Mouse (Mus musculus): ENCODE data around the gene Cntn4. TPM values are rescaled to one million over a fixed set of nuclear protein-coding genes. Genes with fewer than 3 reads are reported as not detected.

Gene Cntn4
- 0.07 and 0.76 TPM in 2 replicates for polyA plus RNA-seq (2016; fragmentation: Nextera tagmentation; extraction: Ambion mirVana)

DNA sequence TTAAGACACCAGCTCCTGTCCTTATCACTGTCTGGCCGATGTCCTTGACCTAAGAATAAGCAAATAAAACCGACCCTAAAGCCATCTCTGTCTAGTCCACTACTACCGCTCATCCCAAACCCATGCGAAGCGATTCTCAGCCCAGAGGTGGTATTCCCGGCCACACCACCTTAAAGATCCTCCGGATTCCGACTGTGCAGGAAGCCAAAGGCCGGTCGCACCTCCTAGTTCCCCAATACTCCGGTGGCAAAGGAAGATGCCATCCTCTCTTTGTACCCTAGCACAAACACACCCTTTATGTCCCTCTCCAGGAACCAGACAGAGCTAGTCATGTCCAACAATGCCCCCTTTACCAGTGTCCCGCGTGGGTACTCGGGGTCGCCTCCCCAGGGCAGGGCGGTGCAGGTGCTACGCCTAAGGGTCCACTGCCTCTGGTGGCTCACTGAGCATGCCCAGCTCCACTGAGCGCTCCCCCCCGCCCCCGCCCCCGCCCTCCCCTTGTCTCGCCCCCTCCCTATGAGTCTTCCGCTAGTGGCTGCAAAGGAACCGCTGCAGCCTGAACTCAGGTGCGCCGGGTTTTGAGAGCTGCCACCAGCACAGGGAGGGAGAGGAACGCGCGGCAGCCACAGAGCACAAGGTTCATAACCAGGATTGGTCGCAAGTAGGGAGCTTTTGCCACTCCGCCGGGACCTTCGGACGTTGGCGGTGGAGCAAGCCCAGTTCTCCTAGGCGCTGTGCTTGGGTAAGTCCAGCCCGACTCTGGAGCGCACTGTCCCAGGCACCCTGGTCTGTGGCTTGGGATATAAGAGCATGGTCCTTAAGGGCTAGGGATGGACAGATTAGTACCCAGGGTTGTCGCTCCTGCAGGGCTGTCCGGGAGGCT, at the start of gene Cntn4:
Cntn4 (plus strand) TSS at position 512 of the 883 bp plus-strand sequence.
- Histone ChIP-seq H3K9me3 (replicated peaks) (no peaks in the 10 kb centered on the region), H3K4me1 (peaks cover 26% of the 10 kb centered on the region), H3K4me3 (peak within 1 kb of the TSS; percentile 62), H3K36me3 (no peaks in the 10 kb centered on the region), H3K27ac (replicated peaks) (no peak within 1 kb of the TSS), H3K27me3 (ENCODE audit: low read depth, poor library complexity, severe bottlenecking) (peaks cover 60% of the 10 kb centered on the region)
- WGBS: 2% methylated on average over 40 of the region's 40 CpGs
- peak; percentile 43 for DNase-seq (ENCODE audit: low spot score)

DNA sequence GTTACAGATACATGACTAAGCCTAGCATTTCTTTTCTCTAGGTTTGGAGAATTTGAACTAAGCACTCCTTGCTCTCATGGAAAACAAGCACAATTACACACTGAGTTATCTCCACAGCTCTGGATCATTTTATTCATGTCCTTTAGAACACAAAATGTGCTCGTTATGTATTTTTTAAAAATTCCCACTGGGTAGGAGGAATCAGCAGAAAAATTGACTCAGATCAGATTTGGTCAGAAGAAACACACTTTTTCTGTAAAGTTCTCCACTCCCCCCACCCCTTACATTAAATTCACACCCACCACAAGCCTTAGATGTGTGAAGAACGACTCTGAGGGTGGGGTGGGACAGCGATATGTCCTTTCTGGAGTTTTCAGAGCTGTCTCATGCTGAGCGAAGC, 3.2 kb upstream of the Cntn4 start:
- H3K36me3 ChIP-seq: no peaks in the 10 kb centered on the region
- 81% methylated on average over 4 of the region's 4 CpGs for WGBS
- no peak overlapping the region for H3K4me3 ChIP-seq
- peaks cover 25% of the 10 kb centered on the region for H3K4me1 ChIP-seq
- DNase-seq (ENCODE audit: low spot score): no peak
- H3K27me3 ChIP-seq (ENCODE audit: low read depth, poor library complexity, severe bottlenecking): peaks cover 44% of the 10 kb centered on the region
- H3K9me3 ChIP-seq (replicated peaks): no peaks in the 10 kb centered on the region
- H3K27ac ChIP-seq (replicated peaks): no peak overlapping the region

DNA sequence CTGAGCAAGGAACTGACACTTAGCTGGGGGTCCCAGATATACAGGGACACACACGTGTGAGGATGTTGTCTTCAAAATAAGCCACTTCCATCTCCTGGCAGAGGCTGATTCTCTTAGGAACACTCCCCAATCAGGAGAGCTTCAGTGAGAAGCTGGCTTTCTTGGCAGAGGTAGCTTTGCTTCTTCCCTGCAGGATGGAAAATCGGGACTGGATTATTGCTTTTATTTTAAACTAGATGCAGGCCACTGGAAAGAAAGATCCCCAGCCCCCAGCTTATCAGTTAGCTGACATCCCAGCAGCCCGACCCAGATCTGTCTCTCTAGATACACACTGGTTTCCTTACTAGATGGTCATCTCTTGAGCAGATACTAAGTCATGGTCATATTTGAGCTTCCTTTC, 2.4 kb upstream of the Cntn4 start:
- peaks cover 52% of the 10 kb centered on the region for H3K27me3 ChIP-seq (ENCODE audit: low read depth, poor library complexity, severe bottlenecking)
- H3K27ac ChIP-seq (replicated peaks): no peak overlapping the region
- no peak overlapping the region for H3K4me3 ChIP-seq
- no peak for DNase-seq (ENCODE audit: low spot score)
- H3K4me1 ChIP-seq: peaks cover 26% of the 10 kb centered on the region
- no peaks in the 10 kb centered on the region for H3K36me3 ChIP-seq
- no peaks in the 10 kb centered on the region for H3K9me3 ChIP-seq (replicated peaks)
- 51% methylated on average over 3 of the region's 3 CpGs for WGBS

DNA sequence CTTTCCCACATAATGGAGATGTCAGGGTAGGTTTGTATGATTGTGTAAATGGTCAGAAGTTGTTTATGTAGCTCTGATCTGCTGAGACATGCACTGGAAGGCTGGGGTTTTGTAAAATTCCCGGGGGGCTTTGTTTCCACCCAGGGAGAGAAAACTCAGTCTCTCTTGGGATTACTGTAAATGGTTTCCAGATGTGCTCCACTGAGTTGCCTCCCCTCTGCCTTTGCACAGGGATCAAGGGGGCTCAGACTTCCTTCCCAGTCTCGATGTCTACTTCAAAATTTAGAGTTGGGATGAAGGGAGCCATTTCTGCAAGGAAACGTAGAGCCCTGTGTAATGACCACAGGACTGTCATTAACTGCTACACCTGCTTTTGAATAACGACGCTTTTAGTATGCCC, 823 bp upstream of the Cntn4 start:
- Histone ChIP-seq H3K27ac (replicated peaks) (no peak overlapping the region), H3K4me1 (peaks cover 26% of the 10 kb centered on the region), H3K4me3 (peak overlapping the region; percentile 62; the same call in 1 of the 2 replicates), H3K36me3 (no peaks in the 10 kb centered on the region), H3K27me3 (ENCODE audit: low read depth, poor library complexity, severe bottlenecking) (peaks cover 60% of the 10 kb centered on the region), H3K9me3 (replicated peaks) (no peaks in the 10 kb centered on the region)
- DNase-seq (ENCODE audit: low spot score): no peak
- whole genome bisulfite sequencing: 25% methylated on average over 5 of the region's 5 CpGs

DNA sequence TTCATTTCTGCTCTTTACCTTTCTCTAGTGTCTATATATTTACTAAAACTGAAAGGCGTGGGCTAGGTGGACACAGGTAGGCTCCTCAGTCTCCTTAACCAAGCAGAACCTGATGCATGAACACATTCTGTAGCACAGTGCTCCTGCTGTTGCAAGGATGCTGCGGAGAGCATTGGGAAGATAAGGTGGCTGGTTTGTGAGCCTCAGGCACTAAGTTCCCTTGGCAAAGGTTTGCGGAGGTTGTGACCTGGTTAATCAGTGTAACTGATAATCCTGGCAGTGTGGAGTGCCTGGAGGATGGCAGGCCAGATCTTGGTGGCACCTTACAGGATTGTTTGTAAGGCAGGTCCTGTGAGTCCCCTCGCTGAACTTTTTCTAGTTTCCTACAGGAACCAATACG, 1.3 kb downstream of the Cntn4 start:
- Histone ChIP-seq H3K4me3 (no peak overlapping the region), H3K36me3 (no peaks in the 10 kb centered on the region), H3K27ac (replicated peaks) (no peak overlapping the region), H3K4me1 (peaks cover 26% of the 10 kb centered on the region), H3K27me3 (ENCODE audit: low read depth, poor library complexity, severe bottlenecking) (peaks cover 60% of the 10 kb centered on the region), H3K9me3 (replicated peaks) (no peaks in the 10 kb centered on the region)
- peak; percentile 14 for DNase-seq (ENCODE audit: low spot score)
- 5% methylated on average over 5 of the region's 5 CpGs for WGBS

DNA sequence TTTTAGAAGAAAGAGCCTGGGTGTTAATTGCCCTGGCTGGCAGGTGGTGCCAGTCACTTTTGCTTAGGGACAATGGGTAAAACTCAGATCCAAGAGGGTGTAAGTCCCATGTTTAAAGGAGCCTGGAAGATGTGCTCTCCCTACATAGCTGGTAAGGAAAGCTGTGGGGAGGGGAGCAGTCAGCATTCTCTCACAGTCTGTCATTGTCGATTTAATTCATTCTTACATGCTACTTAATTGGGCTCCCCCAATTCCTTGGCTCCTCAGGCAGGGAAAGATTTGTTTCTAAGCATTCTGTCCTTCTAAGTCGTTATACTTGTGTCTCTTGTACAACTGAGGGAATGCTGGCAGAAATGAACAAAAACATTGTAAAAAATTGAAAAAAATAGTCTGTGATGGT, 4.0 kb downstream of the Cntn4 start:
- no peak for DNase-seq (ENCODE audit: low spot score)
- peaks cover 44% of the 10 kb centered on the region for H3K27me3 ChIP-seq (ENCODE audit: low read depth, poor library complexity, severe bottlenecking)
- H3K36me3 ChIP-seq: no peaks in the 10 kb centered on the region
- H3K4me1 ChIP-seq: peaks cover 26% of the 10 kb centered on the region
- no peak overlapping the region for H3K4me3 ChIP-seq
- 62% methylated on average over 2 of the region's 2 CpGs for WGBS
- H3K9me3 ChIP-seq (replicated peaks): no peaks in the 10 kb centered on the region
- H3K27ac ChIP-seq (replicated peaks): no peak overlapping the region

DNA sequence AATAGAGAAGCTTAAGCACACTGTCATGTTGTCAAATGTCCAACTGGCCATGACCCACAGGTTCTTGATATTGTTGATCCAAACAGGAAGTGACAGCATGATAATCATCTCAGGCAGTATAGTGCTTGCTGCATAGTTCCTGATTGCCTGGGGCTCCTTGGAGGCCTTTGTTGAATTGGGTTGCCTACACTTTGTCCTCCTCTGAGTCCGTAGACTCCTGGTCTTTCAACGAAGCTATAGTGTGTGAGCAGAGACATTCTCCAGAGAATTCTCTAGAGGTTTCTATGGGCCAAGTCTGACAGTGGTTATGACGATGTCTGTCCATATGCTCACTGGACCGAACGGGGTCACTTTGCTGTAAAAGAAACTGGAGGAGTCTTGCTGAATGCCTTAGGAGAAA, 5.8 kb downstream of the Cntn4 start:
- Histone ChIP-seq H3K4me3 (no peak overlapping the region), H3K9me3 (replicated peaks) (no peaks in the 10 kb centered on the region), H3K27ac (replicated peaks) (no peak overlapping the region), H3K4me1 (peaks cover 11% of the 10 kb centered on the region), H3K36me3 (no peaks in the 10 kb centered on the region), H3K27me3 (ENCODE audit: low read depth, poor library complexity, severe bottlenecking) (peaks cover 26% of the 10 kb centered on the region)
- no peak for DNase-seq (ENCODE audit: low spot score)
- 92% methylated on average over 5 of the region's 5 CpGs for WGBS

DNA sequence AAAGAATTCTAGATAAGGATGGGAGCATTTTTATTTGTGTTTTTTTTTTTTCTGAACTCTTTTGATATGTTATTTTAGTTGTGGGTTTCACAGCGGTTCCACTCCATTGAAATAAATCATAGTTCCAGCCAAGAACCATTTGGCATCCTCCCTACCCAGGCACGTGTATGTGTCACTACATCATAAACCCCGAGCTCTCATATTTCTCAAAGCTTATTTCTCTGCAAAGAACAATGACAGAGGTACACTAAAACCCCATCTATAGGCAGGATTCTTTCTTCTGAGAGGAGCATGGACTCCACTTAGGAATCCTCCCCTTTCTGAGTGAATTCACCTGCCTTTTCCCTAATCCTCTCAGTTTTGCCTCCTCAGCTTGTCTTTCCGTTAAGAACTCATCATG, 6.7 kb downstream of the Cntn4 start:
- Histone ChIP-seq H3K9me3 (replicated peaks) (no peaks in the 10 kb centered on the region), H3K27ac (replicated peaks) (no peak overlapping the region), H3K36me3 (no peaks in the 10 kb centered on the region), H3K4me1 (peaks cover 2% of the 10 kb centered on the region), H3K27me3 (ENCODE audit: low read depth, poor library complexity, severe bottlenecking) (peaks cover 18% of the 10 kb centered on the region), H3K4me3 (no peak overlapping the region)
- DNase-seq (ENCODE audit: low spot score): no peak
- WGBS: 67% methylated on average over 4 of the region's 4 CpGs

DNA sequence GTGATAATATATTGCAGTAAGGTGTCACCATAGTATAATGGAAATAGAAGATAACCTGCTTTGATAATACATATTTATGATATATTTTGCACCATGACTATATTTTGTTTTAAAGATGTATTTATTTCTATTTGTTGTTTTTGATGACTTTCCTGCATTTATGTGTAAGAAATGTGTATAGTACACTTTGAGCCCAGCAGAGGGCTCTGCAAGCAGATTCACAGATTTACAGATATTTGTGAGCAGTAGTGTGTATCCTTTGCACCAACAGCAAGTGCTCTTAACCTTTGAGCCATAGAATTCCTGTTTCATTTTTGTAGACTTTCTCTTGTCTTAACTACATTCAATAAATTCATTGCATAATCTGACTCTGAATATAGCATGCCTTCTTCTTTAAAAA, 10.7 kb downstream of the Cntn4 start:
- no peaks in the 10 kb centered on the region for H3K9me3 ChIP-seq (replicated peaks)
- no peaks in the 10 kb centered on the region for H3K27me3 ChIP-seq (ENCODE audit: low read depth, poor library complexity, severe bottlenecking)
- no peak overlapping the region for H3K4me3 ChIP-seq
- DNase-seq (ENCODE audit: low spot score): no peak
- H3K27ac ChIP-seq (replicated peaks): no peak overlapping the region
- no peaks in the 10 kb centered on the region for H3K36me3 ChIP-seq
- no peaks in the 10 kb centered on the region for H3K4me1 ChIP-seq

DNA sequence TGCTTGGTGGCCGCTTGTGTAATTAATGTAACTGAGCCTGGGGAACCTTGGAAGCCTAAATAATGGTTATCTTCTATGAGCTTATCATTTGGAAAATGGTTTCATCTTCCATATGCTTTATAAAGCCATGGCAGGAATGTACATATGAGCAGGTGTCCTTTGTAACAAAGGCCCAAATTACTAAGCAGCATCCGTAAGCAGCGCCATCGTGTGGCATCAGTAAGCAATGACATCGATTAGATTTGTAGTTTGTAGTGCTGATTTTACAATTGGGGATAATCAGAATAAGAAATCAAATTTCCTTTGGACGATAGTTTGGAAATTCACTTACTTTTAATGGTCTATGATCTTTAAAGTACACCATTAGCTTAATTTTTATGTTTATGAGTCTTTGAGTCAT, 64.6 kb downstream of the Cntn4 start:
- 35% methylated on average over 6 of the region's 6 CpGs for WGBS
- H3K27ac ChIP-seq (replicated peaks): no peak overlapping the region
- DNase-seq (ENCODE audit: low spot score): no peak
- H3K27me3 ChIP-seq (ENCODE audit: low read depth, poor library complexity, severe bottlenecking): no peaks in the 10 kb centered on the region
- no peak overlapping the region for H3K4me3 ChIP-seq
- H3K4me1 ChIP-seq: no peaks in the 10 kb centered on the region
- H3K9me3 ChIP-seq (replicated peaks): no peaks in the 10 kb centered on the region
- no peaks in the 10 kb centered on the region for H3K36me3 ChIP-seq

DNA sequence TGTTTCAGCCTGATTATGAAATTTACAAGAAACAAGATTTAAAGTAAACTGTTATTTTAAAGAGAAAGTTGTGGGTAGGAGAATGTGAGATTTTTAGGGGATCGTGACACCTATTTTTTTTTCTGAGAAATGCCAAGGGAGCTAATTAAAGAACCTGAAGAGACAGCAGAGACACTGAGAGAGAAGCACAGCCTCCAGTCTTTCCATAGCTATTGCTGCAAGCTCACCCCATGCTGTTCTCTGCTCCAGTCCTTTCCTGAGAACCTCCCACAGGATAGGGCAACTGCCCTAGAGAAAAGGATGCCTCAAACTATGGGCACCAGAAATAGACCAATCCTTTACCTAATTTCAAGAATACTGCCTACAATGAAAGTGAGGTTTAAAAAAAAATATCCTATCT, 103.2 kb downstream of the Cntn4 start:
- DNase-seq (ENCODE audit: low spot score): no peak
- Histone ChIP-seq H3K27me3 (ENCODE audit: low read depth, poor library complexity, severe bottlenecking) (no peaks in the 10 kb centered on the region), H3K9me3 (replicated peaks) (no peaks in the 10 kb centered on the region), H3K4me3 (no peak overlapping the region), H3K36me3 (no peaks in the 10 kb centered on the region), H3K4me1 (no peaks in the 10 kb centered on the region), H3K27ac (replicated peaks) (no peak overlapping the region)
- WGBS: 90% methylated on average over 1 of the region's 1 CpGs

DNA sequence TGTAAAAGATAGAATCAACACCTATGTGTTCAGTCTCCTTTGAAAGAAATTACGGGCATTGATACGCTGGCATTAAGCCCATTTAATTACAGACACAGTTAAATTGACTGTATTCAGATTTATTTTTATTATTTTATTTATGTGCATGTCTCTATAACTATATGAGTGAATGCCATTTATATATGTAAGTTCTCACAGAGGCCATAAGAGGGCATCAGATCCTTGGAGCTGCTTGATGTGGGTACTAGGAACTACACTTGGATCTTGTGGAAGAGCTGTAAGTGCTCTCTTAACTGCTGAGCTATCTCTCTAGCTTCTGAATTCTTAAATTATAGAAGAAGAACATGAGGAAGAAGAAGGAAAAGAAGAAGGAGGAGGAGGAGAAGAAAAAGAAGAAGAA, 111.0 kb downstream of the Cntn4 start:
- no peak for DNase-seq (ENCODE audit: low spot score)
- WGBS: 95% methylated on average over 2 of the region's 2 CpGs
- Histone ChIP-seq H3K4me1 (no peaks in the 10 kb centered on the region), H3K27me3 (ENCODE audit: low read depth, poor library complexity, severe bottlenecking) (no peaks in the 10 kb centered on the region), H3K9me3 (replicated peaks) (no peaks in the 10 kb centered on the region), H3K27ac (replicated peaks) (no peak overlapping the region), H3K36me3 (no peaks in the 10 kb centered on the region), H3K4me3 (no peak overlapping the region)

DNA sequence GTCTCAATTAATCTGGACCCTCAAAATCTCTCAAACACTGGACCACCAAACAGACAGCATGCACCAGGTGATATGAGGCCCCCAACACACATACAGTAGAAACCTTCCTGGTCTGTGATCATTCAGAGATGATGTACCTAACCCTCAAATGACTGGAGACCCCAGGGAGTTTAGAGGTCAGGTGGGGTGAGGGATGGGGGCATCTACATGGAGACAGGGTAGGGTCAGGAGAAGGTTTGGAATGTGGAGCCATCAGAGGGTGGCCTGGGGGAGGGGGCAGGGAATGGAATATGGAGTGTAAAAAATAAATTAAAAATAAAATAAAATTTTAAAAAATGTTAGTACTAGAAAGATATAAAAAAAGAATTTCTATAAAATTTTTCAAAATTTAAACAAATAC, 157.6 kb downstream of the Cntn4 start:
- Histone ChIP-seq H3K4me1 (no peaks in the 10 kb centered on the region), H3K27ac (replicated peaks) (no peak overlapping the region), H3K27me3 (ENCODE audit: low read depth, poor library complexity, severe bottlenecking) (no peaks in the 10 kb centered on the region), H3K4me3 (no peak overlapping the region), H3K9me3 (replicated peaks) (no peaks in the 10 kb centered on the region), H3K36me3 (no peaks in the 10 kb centered on the region)
- no peak for DNase-seq (ENCODE audit: low spot score)

All from midbrain, embryonic 10.5 days (tissue).